Mouse (Mus musculus) layer of hippocampus, adult 9-10 months (tissue): ENCODE data around the gene Maml3.

Experiments
- DNase-seq: peaks from one replicate; pipeline ENCODE4 v3.0.0; 2022; ENCODE audit warnings: low spot score

Gene Maml3

DNA sequence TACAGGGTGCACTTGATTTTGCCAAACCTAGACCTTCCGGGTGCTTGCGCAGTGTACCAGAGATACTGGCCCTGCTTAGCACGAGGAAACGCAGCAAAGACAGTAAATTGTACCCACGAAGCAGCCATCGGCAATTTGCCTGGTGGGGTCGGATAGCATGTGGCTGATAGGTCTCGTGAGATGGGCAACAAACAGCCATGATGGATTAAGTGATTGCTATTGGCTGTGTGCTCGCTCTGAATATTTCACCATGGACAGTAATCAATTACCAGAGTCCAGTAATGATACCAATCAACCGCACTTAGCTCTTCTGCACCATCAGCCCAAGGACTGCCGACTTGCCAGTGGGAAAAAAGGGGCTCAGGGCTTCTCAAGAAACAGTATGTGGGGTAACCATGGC lies 150.9 kb downstream of the Maml3 start:
- DNase-seq = no peak

DNA sequence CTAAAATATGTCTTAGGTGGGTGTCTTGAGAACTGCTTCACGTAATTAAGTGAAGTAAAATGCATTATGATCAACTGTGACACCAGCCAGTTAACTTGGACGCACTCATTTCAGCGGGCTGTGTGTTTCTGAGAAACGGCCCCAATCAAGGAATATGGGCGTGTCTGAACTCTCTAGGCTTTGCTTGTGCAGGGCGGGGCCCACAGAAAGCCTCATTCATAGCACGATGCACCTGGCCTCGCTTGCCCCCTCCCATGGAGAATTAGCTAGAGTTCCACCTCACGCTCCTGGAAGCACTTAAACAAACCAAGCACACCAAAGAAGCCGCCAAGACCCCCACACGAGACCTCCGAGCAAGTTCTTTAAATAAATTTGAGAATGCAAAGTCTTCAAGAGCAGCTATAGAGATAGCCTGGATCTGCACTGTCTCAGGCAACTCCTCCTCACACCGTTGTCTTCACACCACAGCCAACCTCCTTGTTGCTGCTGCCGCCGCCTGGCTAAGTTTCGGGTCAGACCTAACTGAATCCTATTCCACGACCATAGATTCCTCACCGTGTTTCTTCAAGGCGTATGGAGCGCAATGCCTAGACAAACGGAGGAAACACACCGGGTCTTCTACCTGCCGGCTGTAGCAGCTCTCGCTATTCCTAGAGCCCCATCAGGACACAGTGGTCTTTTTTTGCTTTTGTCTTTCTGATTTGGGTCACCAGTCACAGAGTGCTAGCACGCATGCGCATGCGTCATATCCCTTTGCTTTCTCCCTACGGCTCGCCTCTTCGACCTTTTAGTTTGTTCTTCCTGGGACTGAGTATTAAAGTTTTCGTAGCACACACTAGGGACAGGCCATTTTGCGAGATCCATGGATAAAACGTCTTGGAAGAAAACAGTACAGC lies 151.9 kb downstream of the Maml3 start:
- no peak for DNase-seq

DNA sequence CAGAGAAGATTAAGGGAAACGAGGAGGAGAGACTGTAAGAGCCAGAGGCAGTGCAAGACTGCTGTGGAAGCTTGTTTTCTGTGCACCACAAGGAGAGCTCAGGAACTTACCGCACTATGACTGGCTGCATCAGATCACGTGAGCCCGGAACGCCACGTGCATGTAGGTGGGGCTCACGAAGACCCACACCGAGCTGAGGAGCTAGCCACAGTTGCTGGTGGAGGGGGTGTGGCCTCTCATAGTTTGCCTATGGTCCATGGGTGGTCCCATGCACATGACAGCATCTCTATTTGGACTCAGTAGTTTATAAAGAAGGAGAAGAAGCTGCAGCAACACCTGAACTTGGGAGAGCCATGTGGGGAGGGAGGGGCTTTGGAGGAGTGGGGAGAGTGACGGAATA lies 152.6 kb downstream of the Maml3 start:
- no peak for DNase-seq

DNA sequence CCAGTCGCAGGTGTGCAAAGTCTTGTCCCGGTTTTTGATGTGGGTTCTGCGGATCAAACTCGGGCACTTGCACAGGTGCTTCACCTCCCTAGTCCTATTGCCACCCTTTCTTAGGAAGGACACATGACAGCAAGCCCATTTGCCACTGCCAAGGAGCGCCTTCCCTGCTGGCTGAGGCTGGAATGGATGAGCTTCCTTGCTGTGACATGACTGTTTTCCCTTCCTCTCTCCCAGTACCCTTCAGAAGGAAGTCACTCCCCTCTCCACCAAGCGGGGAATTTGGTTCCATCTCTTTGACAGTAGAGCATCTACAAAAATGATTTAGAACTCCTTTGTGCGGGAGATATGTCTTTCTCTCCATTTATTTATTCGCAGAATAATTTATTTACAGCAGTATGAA lies 155.2 kb downstream of the Maml3 start:
- no peak for DNase-seq

DNA sequence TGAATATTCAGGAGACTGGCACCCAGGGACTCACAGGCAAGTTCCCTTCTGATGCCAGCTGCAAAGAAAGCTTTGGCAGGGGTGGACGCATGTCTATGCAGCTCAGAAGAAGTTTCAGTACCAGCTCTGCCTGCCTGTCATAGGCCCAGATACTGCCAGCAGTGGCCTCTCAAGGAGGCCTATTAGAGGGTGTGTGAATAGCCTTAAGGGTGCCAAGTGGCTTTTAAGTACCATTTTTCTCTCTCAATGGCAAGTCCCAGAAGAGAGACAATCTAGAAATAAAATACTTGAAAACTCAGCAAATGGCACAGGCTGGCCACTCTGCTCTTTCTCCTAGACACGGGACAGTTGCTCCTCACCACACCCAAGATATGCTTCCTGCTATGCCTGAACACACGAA lies 157.7 kb downstream of the Maml3 start:
- DNase-seq = no peak

DNA sequence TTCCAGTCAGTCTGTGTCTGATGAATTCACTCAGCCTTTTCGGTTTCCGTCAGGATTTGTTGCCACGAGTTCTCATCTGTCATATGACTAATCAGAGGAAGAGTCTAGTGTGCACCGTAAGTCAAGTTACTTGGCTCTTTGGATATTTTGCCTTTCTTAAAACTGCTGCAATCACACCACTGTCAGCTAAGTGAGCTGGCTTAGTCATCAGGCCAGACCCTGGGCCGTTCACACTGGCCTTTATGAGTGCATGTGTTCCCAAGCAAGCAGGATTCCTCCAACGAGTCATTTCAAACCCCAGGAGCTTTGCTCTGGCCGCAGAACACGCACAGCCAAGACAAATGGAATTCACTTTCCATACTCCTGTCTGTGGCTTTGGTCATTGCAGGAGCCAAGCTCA lies 161.2 kb downstream of the Maml3 start:
- DNase-seq = no peak

DNA sequence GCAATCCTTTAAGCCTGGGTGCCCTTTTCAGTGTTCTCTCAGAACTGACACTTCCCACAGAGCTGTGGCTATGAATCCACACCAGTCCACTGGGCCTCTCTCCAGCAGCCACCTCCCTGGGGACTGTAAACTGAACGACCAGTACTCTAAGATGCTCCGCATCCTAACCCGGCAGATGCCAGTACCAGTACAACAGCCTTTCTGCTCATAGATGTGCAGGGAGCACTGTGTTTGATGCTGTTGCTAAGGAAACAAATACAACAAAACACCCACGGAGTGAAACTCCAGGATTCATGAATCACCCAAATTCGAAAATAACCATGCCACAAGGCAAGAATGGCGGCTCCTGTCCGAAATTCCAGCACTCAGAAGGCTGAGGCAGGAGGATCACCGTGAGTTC lies 163.1 kb downstream of the Maml3 start:
- peak; percentile 51 for DNase-seq

DNA sequence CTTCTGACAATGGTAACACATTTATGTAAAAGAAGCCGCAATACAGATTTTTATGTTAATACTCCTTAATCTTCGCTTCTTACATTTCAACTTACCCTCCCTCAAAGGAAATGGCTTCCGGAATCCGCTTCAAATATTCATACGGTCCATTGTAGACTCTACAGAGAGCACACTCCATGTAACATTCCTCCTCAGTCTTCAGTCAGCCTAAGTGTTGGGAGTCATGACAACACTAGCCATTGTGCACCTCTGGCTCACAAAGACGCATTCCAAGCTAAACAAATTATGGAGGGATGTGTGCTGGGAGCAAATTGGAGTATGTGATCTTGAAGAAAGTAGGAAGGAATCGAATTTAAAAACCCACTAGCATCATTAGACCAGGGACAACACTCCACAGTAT lies 165.0 kb downstream of the Maml3 start:
- no peak for DNase-seq

DNA sequence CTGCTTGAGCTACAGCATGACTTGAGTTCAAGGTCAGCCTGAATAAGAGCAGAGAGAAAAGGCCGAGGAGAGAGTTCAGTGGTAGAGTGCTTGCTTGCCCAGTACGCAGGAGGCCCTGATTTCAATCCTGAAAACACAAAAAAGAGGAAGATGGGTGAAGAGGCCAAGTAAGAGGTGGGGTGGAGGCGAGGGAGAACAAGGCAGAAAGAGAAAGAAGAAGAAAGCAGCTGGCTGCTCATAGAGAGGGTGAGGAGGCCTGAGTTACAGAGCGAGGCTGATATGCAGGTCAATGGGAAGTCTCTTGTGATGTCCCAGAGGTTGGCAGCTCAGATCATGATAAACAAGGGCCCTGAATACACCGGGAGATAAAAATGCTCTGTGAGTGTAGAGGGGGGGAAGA lies 165.8 kb downstream of the Maml3 start:
- no peak for DNase-seq

DNA sequence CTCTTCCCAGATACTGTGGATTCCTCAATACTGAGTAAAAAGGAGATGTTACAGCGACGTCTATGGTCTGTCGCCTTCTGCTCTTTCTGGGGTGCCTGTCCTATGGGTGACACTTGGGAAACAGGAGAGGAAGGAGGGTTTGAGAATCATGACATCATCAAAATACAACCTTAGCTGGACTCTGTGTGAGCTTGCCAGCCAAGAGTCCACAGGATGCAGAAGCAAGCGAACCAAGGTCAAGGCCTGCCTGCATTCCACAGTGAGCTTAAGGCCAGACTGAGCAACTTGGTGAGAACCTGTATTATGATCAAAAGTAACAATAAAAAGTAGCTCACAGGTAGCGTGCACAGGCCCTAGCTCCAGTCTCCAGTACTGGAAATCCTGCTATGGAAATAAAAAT lies 167.7 kb downstream of the Maml3 start:
- DNase-seq = no peak

DNA sequence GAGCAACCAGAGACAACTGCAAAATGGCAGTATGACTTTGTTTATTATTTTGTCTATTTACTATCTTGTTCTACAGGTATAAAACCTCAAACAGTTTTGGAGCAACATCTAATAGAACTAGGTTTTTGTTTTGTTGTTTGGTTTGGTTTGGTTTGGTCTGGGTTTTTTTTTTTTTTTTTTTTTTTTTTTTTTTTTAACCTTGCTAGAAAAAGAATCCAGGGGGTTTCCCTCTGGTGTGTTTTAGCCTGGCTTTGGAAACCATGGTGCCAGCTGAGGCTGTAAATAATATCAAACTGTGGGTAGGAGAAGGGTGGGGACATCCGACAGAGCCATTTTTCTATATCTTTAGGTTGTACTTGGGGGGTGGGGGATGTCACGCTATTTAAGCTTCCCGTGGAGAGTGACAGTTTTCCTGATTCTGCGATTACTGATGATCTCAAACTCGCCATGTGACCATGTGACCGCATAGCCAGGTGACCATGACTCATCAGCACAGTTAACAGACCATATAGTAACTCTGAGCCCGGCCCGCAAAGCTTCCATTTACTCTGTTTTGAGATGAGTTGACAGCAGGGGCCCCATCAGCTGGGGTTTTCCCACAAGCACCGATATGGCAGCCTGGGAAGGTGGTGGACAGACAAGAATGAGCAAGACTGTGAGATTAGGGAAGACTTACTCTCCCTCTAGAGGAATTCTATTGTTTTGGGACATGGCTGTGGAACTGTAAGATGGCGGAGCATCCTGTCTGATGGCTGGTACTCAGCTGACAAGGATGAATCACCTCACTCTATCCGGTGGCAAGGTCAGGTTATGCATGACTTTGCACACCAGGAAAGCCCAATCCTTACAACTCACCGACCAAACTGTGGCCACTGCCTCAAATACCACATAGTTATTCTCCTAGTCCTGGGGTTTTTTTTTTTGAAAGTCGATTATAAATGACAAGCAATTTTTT lies 170.1 kb downstream of the Maml3 start:
- no peak for DNase-seq

DNA sequence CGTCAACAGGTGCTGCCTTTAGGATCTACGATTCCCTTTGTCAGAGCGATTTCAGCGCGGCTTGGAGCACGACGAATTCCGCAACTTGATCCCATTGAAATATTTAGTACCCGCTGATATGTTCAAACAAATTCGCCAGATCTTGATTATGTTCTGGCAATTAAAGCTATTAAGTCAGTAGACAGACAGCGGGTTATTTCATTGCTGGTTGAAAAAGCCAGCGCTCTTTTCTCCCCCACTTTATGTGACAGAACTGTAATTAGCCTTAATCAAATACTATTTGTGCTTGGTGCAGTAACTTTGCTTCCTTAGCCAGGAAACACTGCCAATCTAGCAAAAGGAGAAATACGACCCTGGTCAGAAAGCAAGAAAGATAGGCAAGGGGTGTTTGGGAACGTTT lies 176.7 kb downstream of the Maml3 start:
- DNase-seq = no peak

DNA sequence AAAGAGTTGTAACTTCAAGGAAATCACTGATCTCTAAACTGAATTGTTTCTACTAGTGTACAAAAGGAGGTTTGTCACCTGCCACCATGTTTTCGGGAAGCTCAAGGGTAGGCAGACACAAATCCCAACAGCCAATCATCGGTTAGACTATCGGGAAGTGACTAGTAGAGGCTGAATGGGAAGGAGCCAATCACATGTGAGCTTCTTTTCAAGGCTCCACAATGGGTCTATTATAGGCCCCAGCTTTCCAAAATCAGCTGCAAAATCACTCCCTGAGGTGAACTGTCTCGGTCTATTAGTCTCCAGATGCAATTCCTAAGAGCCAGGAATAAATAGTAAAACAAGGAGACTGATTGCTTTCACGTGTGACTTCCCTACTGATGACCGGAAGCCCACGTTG lies 177.3 kb downstream of the Maml3 start:
- no peak for DNase-seq

DNA sequence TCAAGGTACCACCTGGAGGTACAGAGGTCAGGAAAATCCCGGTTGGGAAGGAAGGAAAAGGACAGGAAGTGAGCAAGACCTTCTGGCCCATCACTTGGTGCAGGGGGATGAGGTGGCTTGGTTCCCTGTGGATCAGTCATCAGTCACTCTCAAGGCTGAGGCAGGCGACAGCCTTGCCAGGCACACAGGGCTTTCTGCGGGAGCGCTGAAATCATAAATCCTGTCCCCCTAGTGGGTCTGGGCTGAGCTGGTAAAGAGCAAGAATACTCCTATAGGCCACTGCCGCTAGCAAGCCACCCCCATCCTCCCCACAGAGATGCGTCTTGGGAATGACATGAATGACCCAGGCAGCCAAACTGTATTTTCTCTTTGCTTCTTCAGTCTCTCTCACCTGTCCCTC lies 177.8 kb downstream of the Maml3 start:
- no peak for DNase-seq

DNA sequence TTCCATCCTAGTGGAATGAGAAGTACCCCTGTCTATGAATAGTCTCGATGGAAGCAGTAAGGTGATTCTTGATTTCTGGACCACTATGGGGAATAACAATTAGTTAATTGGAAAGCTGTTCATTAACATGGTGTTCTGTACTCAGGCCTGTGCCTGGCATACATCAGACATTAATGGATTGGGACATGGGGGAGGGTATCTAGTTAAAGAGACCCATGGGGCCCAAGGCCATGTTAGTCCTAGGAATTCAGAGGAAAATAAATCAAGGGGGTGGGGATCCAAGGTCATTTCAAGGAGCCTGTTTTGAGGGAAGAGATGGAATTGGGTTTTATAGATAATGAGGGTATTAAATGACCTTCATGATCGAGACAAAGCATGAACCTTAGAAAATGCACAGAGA lies 179.1 kb downstream of the Maml3 start:
- DNase-seq = no peak

DNA sequence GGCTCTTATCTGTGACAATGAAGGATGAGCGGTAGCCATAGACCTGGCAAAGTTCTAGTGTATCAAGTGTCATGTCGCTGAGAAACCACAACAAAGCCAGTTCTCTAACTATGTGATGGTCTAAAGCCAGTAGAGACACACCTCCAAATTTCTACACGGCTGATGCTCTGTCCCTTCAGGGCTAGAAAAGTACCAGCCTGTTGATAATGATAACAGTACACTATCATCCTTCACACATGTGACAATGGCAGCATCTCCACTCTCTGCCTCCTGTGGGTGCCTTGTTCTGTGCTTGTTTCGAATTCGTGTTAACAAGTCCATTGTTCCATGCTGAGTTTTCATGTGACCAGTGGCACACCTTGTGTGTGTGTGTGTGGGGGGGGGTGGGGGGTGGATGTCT lies 180.2 kb downstream of the Maml3 start:
- no peak for DNase-seq

DNA sequence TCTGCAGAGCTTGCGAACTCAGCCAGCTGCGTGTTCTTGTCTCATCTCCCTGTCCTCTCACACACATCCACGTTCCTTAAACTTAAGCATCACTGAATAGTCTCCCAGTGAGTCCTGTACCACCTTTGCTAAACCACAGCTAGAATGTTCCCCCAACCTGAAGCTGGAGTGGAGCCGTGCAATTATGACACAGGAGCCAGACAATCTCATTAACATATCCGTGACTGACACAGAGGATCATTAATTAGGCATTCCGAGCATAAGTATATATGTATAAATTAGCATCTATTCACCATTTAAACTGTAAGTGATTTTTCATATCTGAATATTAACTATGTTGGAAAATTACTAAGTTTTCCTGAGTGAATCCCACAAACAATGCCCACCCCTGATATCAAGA lies 181.1 kb downstream of the Maml3 start:
- no peak for DNase-seq

DNA sequence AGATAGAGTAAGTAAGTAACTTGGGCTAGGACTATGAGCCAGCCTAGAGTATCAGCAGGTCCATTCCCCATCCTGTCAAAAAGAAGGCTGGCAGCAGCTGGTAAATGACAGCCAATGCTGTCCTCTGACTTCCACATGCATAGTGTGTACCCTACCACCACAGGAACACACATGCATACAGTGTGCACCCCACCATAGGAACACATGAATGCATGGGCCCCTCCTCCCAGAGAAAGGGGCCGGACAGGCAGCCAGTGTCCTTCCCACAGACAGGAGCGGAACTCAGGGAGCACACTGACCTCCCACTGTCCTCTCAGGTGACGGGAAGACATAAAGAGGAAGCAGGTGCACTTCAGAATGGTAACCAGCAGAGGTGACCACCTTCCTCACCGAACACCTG lies 188.0 kb downstream of the Maml3 start:
- DNase-seq = no peak

DNA sequence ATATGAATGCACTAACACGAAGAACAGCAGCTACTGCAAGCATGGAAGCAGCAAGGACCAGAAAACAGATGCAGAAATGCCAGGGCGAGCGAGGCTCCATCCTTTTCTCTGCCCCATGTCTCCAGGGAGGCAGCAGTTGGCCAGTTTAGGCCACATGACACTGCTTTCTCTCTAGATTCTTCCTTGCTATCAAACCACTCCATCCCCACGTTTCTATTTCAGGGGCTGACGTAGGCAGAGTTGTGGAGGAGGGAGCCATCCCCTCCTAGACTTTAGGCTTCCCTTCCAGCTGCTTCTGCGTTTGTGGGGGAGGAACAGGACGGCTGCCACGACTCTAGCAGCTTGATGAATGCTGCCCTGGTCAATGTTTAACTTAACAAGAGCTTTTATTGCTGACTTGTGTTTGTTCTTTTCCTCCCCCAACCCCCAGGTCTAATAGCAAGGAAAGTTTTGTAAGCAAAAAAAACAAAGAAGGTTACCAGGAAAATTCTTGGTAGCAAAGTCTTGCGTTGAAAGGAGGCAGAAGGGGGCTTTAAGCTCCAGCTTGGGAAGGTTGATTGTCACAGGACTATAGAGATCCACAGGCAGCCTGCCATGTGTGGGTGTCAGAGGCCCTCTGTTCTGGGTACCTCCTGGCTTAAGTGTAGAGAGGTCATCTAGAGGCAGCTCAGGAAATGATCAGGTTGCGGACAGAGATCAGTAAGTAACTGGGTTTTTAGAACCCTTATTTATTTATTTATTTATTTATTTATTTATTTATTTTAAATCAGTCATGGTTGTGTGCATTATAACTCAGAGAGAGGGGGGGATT lies 188.6 kb downstream of the Maml3 start:
- no peak for DNase-seq

DNA sequence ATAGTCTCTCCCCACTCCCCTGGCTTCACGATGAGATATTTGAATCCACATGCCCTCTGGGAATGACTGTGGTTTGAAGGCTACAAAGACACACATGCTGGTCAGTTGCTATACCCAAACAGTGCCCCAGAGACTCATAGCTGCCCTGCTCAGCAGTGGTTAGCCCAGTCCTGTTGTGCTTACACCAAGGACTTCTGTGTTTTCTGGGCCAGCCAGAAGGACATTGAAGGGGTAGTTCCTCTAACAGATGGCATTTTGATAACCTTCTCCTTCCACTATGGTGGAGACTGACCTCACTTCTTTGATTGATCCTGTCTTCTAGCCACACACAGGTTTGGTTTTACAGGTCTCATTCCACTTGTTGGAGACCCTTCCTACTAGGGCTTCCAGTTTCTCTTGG lies 189.5 kb downstream of the Maml3 start:
- no peak for DNase-seq

DNA sequence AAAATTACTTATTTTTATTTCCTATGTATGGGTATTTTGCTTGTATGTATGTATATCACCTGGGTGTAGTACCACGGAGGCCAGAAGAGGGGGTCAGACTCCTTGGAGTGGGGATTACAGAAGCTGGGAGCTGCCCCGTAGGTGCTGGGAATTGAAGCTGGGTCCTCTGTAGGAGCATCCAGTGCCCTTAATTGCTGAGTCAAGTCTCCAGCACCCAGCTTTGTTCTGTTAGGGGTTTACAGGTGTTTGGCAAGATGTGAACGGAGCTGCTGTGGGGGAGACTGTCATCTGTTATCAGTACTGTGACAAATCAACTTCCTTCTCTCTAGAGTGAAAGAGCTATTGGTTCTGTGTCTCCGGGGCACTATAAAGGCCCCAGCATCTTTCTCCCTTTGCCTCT lies 190.0 kb downstream of the Maml3 start:
- no peak for DNase-seq

DNA sequence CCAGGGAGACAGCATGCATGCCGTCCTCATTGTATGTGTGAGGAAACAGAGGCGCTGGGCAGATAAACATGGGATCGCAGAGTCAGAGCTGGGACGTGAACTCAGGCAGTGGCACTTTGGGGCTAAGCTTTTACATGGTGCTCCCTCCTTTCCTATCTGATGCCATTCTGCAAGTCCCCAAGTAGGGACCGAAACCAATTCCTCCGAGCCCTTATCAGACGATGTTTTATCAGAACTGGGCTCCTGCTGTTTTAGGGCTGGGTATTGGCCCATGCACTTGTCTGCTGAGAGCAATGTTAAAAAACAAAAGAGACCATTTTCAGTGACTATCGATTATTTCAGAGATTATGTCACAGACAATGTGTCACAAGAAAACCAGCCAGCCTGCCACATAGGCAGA lies 191.4 kb downstream of the Maml3 start:
- DNase-seq = no peak
